Mouse (Mus musculus) cerebral cortex, adult 2 months (tissue): ENCODE data around the gene Doc2g.

Source experiments
- WGBS: fragments of 180-500 bp; shearing (Covaris S2); methylation state at CpG from one replicate; pipeline ENCODE4 v1.1.7; 2018; 5-methylcytosine and 5-hydroxymethylcytosine counted together

Gene Doc2g

GRCm38 (mm10) chr19:3991966-3992365 is 11.1 kb upstream of the Doc2g start:
- WGBS, result 92% methylated on average over 3 of the region's 3 CpGs

- 72% methylated on average over 5 of the region's 5 CpGs for WGBS
Observed at GRCm38 (mm10) chr19:3992416-3992815, 10.7 kb upstream of the Doc2g start, which contains the start of gene Tbx10. TSS of gene Tbx10 (plus strand) at chr19:3992752.

GRCm38 (mm10) chr19:3994932-3995331 is 8.2 kb upstream of the Doc2g start:
- WGBS, result 73% methylated on average over 6 of the region's 6 CpGs

GRCm38 (mm10) chr19:3995505-3995904 is 7.6 kb upstream of the Doc2g start:
- WGBS, result 92% methylated on average over 3 of the region's 3 CpGs

- whole genome bisulfite sequencing, result 79% methylated on average over 7 of the region's 7 CpGs
Observed at GRCm38 (mm10) chr19:3996106-3996505, 7.0 kb upstream of the Doc2g start.

- 84% methylated on average over 8 of the region's 8 CpGs for WGBS
Observed at GRCm38 (mm10) chr19:3996747-3997146, 6.4 kb upstream of the Doc2g start.

- 72% methylated on average over 8 of the region's 8 CpGs for WGBS
Observed at GRCm38 (mm10) chr19:3997231-3997630, 5.9 kb upstream of the Doc2g start.

GRCm38 (mm10) chr19:3998335-3998734 is 4.8 kb upstream of the Doc2g start:
- 79% methylated on average over 8 of the region's 8 CpGs for WGBS

- WGBS, result 64% methylated on average over 9 of the region's 9 CpGs
Observed at GRCm38 (mm10) chr19:3999121-3999730, 3.9 kb upstream of the Doc2g start.

GRCm38 (mm10) chr19:4000119-4000900 is 2.8 kb upstream of the Doc2g start, which contains the start of the genes Nudt8 and Gm49405:
TSS of gene Nudt8 (plus strand) at chr19:4000580.
TSS of gene Gm49405 (plus strand) at chr19:4000626.
- WGBS, result under 1% methylated on average over 64 of the region's 64 CpGs

GRCm38 (mm10) chr19:4000949-4001525 is 2.1 kb upstream of the Doc2g start:
- WGBS, result 24% methylated on average over 17 of the region's 17 CpGs

GRCm38 (mm10) chr19:4001752-4002151 is 1.4 kb upstream of the Doc2g start:
- 87% methylated on average over 5 of the region's 5 CpGs for WGBS

- 81% methylated on average over 12 of the region's 12 CpGs for WGBS
Observed at GRCm38 (mm10) chr19:4003641-4004040, 528 bp downstream of the Doc2g start.

- 91% methylated on average over 15 of the region's 15 CpGs for WGBS
Observed at GRCm38 (mm10) chr19:4004331-4004730, 1.2 kb downstream of the Doc2g start.

GRCm38 (mm10) chr19:4005091-4005490 is 2.0 kb downstream of the Doc2g start:
- 85% methylated on average over 9 of the region's 9 CpGs for WGBS

- WGBS, result 95% methylated on average over 8 of the region's 8 CpGs
Observed at GRCm38 (mm10) chr19:4005971-4006370, 2.9 kb downstream of the Doc2g start.

GRCm38 (mm10) chr19:4011086-4011485 is 8.0 kb downstream of the Doc2g start:
- WGBS, result 91% methylated on average over 5 of the region's 5 CpGs

GRCm38 (mm10) chr19:4012432-4013022 is 9.4 kb downstream of the Doc2g start, which contains the start of gene Ndufv1:
TSS of gene Ndufv1 (minus strand) at chr19:4012806.
- under 1% methylated on average over 45 of the region's 45 CpGs for WGBS

- 22% methylated on average over 9 of the region's 9 CpGs for WGBS
Observed at GRCm38 (mm10) chr19:4013066-4013465, 10.0 kb downstream of the Doc2g start.

- WGBS, result 81% methylated on average over 5 of the region's 5 CpGs
Observed at GRCm38 (mm10) chr19:4015635-4016034, 12.5 kb downstream of the Doc2g start.

- 72% methylated on average over 10 of the region's 10 CpGs for WGBS
Observed at GRCm38 (mm10) chr19:4017921-4018587, 14.9 kb downstream of the Doc2g start.
